Mouse (Mus musculus) MEL (cell line): ENCODE measurements around the gene Grid1. TPM values are rescaled to one million over a fixed set of nuclear protein-coding genes. Genes with fewer than 3 reads are reported as not detected.

Experiments
- DNase-seq: peaks from one replicate; pipeline ENCODE4 v3.0.0; 2011; ENCODE audit warnings: low read depth, low spot score
- H3K27ac ChIP-seq: 2 replicates; pipeline ENCODE4 v1.5.1; 2012; ENCODE audit warnings: low read depth, mild to moderate bottlenecking, control low read depth, low read length, moderate library complexity; ENCODE audit not compliant: control insufficient read depth
- H3K27me3 ChIP-seq, 2 experiments: fragments of 150-350 bp in 1 of 2; sonication (generic) in 1 of 2; 2 replicates each; pipeline ENCODE4 v1.6.1; 2012; ENCODE audit warnings: low read length in 2 of 2, mild to moderate bottlenecking in 2 of 2, improper control_type of control experiment in 1 of 2, moderate library complexity in 1 of 2; ENCODE audit not compliant: insufficient read depth in 2 of 2, control insufficient read depth in 1 of 2
- H3K36me3 ChIP-seq, 2 experiments: 2 replicates each; pipeline ENCODE4 v1.6.1; 2012 to 2014; ENCODE audit warnings: low read length in 2 of 2, improper control_type of control experiment in 1 of 2, inconsistent platforms in 1 of 2, mild to moderate bottlenecking in 1 of 2; ENCODE audit not compliant: insufficient read depth in 2 of 2, control insufficient read depth in 1 of 2
- H3K4me1 ChIP-seq, 2 experiments: fragments of 150-350 bp in 1 of 2; sonication (generic) in 1 of 2; 2 replicates each; pipeline ENCODE4 v1.6.1; 2012; ENCODE audit warnings: low read length in 2 of 2, improper control_type of control experiment in 1 of 2, mild to moderate bottlenecking in 1 of 2; ENCODE audit not compliant: insufficient read depth in 2 of 2, control insufficient read depth in 1 of 2
- H3K4me3 ChIP-seq, 2 experiments: fragments of 150-350 bp in 1 of 2; sonication (generic) in 1 of 2; 2 replicates each; pipeline ENCODE4 v1.5.1; 2012; ENCODE audit warnings: low read depth in 2 of 2, low read length in 2 of 2, mild to moderate bottlenecking in 2 of 2, moderate library complexity in 2 of 2, control low read depth in 1 of 2, improper control_type of control experiment in 1 of 2; ENCODE audit not compliant: control insufficient read depth in 1 of 2, insufficient read depth in 1 of 2
- H3K79me2 ChIP-seq: 2 replicates; pipeline ENCODE4 v1.6.1; 2012; ENCODE audit warnings: mild to moderate bottlenecking, low read length, moderate library complexity; ENCODE audit not compliant: control insufficient read depth, poor library complexity, insufficient read depth
- H3K9ac ChIP-seq: 2 replicates; pipeline ENCODE4 v1.6.1; 2012; ENCODE audit warnings: low read depth, mild to moderate bottlenecking, control low read depth, low read length, moderate library complexity; ENCODE audit not compliant: control insufficient read depth, poor library complexity, severe bottlenecking
- H3K9me3 ChIP-seq: fragments of 150-350 bp; sonication (generic); replicated peaks from 2 replicates; pipeline ENCODE4 v1.6.1; 2012; ENCODE audit warnings: mild to moderate bottlenecking, low read length, improper control_type of control experiment, moderate library complexity; ENCODE audit not compliant: insufficient read depth
- BHLHE40 ChIP-seq: IDR thresholded peaks from 2 replicates; pipeline ENCODE4 v1.6.1; 2012; ENCODE audit warnings: low read depth, mild to moderate bottlenecking, inconsistent platforms, low read length, improper control_type of control experiment, borderline replicate concordance
- CHD1 ChIP-seq: IDR thresholded peaks from 2 replicates; pipeline ENCODE4 v1.6.1; 2012; ENCODE audit warnings: low read depth, mild to moderate bottlenecking, inconsistent platforms, low read length, improper control_type of control experiment
- CHD2 ChIP-seq: IDR thresholded peaks from 2 replicates; pipeline ENCODE4 v1.6.1; 2011; ENCODE audit warnings: low read length, improper control_type of control experiment
- CTCF ChIP-seq, 3 experiments: IDR thresholded peaks in 2 of 3; conservative IDR thresholded peaks in 1 of 3; 2 replicates each; pipeline ENCODE4 v1.5.1; 2011 to 2012; ENCODE audit warnings: low read length in 3 of 3, low read depth in 2 of 3, mild to moderate bottlenecking in 2 of 3, improper control_type of control experiment in 1 of 3, inconsistent platforms in 1 of 3, mixed read lengths in 1 of 3, moderate library complexity in 1 of 3; ENCODE audit not compliant: control insufficient read depth in 1 of 3, insufficient read depth in 1 of 3, poor library complexity in 1 of 3, severe bottlenecking in 1 of 3
- E2F4 ChIP-seq: IDR thresholded peaks from 2 replicates; pipeline ENCODE4 v1.6.1; 2011; ENCODE audit warnings: low read depth, low read length, improper control_type of control experiment, borderline replicate concordance
- ELF1 ChIP-seq: IDR thresholded peaks from 2 replicates; pipeline ENCODE4 v1.6.1; 2014; ENCODE audit warnings: low read depth, mild to moderate bottlenecking, inconsistent platforms, low read length, improper control_type of control experiment, moderate library complexity
- EP300 ChIP-seq, 2 experiments: IDR thresholded peaks; 2 replicates each; pipeline ENCODE4 v1.6.1; 2011; ENCODE audit warnings: improper control_type of control experiment in 2 of 2, low read length in 2 of 2, low read depth in 1 of 2, mild to moderate bottlenecking in 1 of 2
- ETS1 ChIP-seq: IDR thresholded peaks from 2 replicates; pipeline ENCODE4 v1.6.1; 2012; ENCODE audit warnings: low read depth, mild to moderate bottlenecking, inconsistent platforms, low read length, improper control_type of control experiment, moderate library complexity
- GABPA ChIP-seq: IDR thresholded peaks from 2 replicates; pipeline ENCODE4 v1.6.1; 2012; ENCODE audit warnings: low read depth, mild to moderate bottlenecking, inconsistent platforms, low read length, improper control_type of control experiment, moderate library complexity
- GATA1 ChIP-seq: IDR thresholded peaks from 2 replicates; pipeline ENCODE4 v1.6.1; 2011; ENCODE audit warnings: low read depth, low read length, improper control_type of control experiment
- JUND ChIP-seq: IDR thresholded peaks from 2 replicates; pipeline ENCODE4 v1.6.1; 2011; ENCODE audit warnings: low read depth, mild to moderate bottlenecking, improper control_type of control experiment, low read length
- MAFK ChIP-seq: IDR thresholded peaks from 2 replicates; pipeline ENCODE4 v1.6.1; 2011; ENCODE audit warnings: low read depth, mild to moderate bottlenecking, low read length, improper control_type of control experiment, borderline replicate concordance
- MAX ChIP-seq: IDR thresholded peaks from 2 replicates; pipeline ENCODE4 v1.6.1; 2011; ENCODE audit warnings: low read length, improper control_type of control experiment
- MAZ ChIP-seq: IDR thresholded peaks from 2 replicates; pipeline ENCODE4 v1.6.1; 2012; ENCODE audit warnings: low read depth, mild to moderate bottlenecking, inconsistent platforms, low read length, improper control_type of control experiment
- MEF2A ChIP-seq: IDR thresholded peaks from 2 replicates; pipeline ENCODE4 v1.6.1; 2014; ENCODE audit warnings: low read depth, mild to moderate bottlenecking, inconsistent platforms, low read length, improper control_type of control experiment; ENCODE audit not compliant: poor library complexity, insufficient replicate concordance, severe bottlenecking; ENCODE audit errors: extremely low read depth
- MXI1 ChIP-seq: IDR thresholded peaks from 2 replicates; pipeline ENCODE4 v1.6.1; 2011; ENCODE audit warnings: mild to moderate bottlenecking, low read depth, low read length, improper control_type of control experiment
- MYB ChIP-seq: IDR thresholded peaks from 2 replicates; pipeline ENCODE4 v1.6.1; 2011; ENCODE audit warnings: mild to moderate bottlenecking, low read depth, low read length, improper control_type of control experiment
- NRF1 ChIP-seq: IDR thresholded peaks from 2 replicates; pipeline ENCODE4 v1.6.1; 2014; ENCODE audit warnings: low read depth, mild to moderate bottlenecking, inconsistent platforms, low read length, improper control_type of control experiment, moderate library complexity; ENCODE audit not compliant: poor library complexity, insufficient read depth, severe bottlenecking
- POLR2AphosphoS5 ChIP-seq: IDR thresholded peaks from 2 replicates; pipeline ENCODE4 v1.6.1; 2012; ENCODE audit warnings: low read depth, borderline replicate concordance, mild to moderate bottlenecking, inconsistent platforms, low read length, moderate library complexity, mixed read lengths
- RCOR1 ChIP-seq: IDR thresholded peaks from 2 replicates; pipeline ENCODE4 v1.6.1; 2012; ENCODE audit warnings: low read depth, mild to moderate bottlenecking, inconsistent platforms, low read length, improper control_type of control experiment
- SIN3A ChIP-seq: IDR thresholded peaks from 2 replicates; pipeline ENCODE4 v1.6.1; 2012; ENCODE audit warnings: low read length, improper control_type of control experiment, inconsistent platforms
- SMC3 ChIP-seq: IDR thresholded peaks from 2 replicates; pipeline ENCODE4 v1.6.1; 2011; ENCODE audit warnings: low read depth, low read length, improper control_type of control experiment
- UBTF ChIP-seq: IDR thresholded peaks from 2 replicates; pipeline ENCODE4 v1.6.1; 2012; ENCODE audit warnings: low read depth, mild to moderate bottlenecking, inconsistent platforms, low read length, improper control_type of control experiment, moderate library complexity, borderline replicate concordance; ENCODE audit not compliant: insufficient read depth
- USF1 ChIP-seq: IDR thresholded peaks from 2 replicates; pipeline ENCODE4 v1.6.1; 2014; ENCODE audit warnings: low read depth, mild to moderate bottlenecking, inconsistent platforms, low read length, improper control_type of control experiment, moderate library complexity
- ZKSCAN1 ChIP-seq: IDR thresholded peaks from 2 replicates; pipeline ENCODE4 v1.6.1; 2012; ENCODE audit warnings: low read depth, mild to moderate bottlenecking, inconsistent platforms, low read length, improper control_type of control experiment, moderate library complexity
- ZMIZ1 ChIP-seq: IDR thresholded peaks from 2 replicates; pipeline ENCODE4 v1.6.1; 2012; ENCODE audit warnings: low read depth, mild to moderate bottlenecking, inconsistent platforms, low read length, improper control_type of control experiment, moderate library complexity
- polyA plus RNA-seq, 2 experiments: library from polyadenylated mRNA; stranded (reverse) in 1 of 2; unstranded in 1 of 2; fragments of >175 nt in 1 of 2; fragments of >200 nt in 1 of 2; gene quantifications; 2 replicates each; pipeline versions ENCODE4 v1.2.1 to v1.2.4; 2012; ENCODE audit warnings: low replicate concordance in 2 of 2, low read depth in 1 of 2; ENCODE audit not compliant: insufficient read length in 2 of 2, insufficient read depth in 1 of 2, missing spikeins in 1 of 2
- total RNA-seq: library from RNA; depleted of rRNA; stranded (reverse); fragments of 300-350 nt; gene quantifications from 2 replicates; pipeline ENCODE4 v1.2.3, GENCODE M21; 2012

Gene Grid1
- total and polyA plus RNA-seq, 3 experiments, result not detected

- no peak for DNase-seq
- no peaks in the 10 kb centered on the region for H3K27me3 ChIP-seq
- H3K79me2 ChIP-seq, result no peaks in the 10 kb centered on the region
- TF ChIP-seq JUND (no peak), MAX (no peak), UBTF (no peak), CHD1 (no peak), MYB (no peak), GABPA (no peak), POLR2AphosphoS5 (no peak), NRF1 (no peak)
- no peaks in the 10 kb centered on the region for H3K9me3 ChIP-seq
- H3K27ac ChIP-seq, result no peak overlapping the region
- H3K9ac ChIP-seq, result no peak overlapping the region
- no peaks in the 10 kb centered on the region for H3K36me3 ChIP-seq
- H3K4me3 ChIP-seq, result no peak overlapping the region
- no peaks in the 10 kb centered on the region for H3K4me1 ChIP-seq
Observed at GRCm38 (mm10) chr14:34903854-34904253, 83.9 kb downstream of the Grid1 start.

- Histone ChIP-seq H3K4me3 (no peak overlapping the region), H3K79me2 (no peaks in the 10 kb centered on the region), H3K9me3 (no peaks in the 10 kb centered on the region), H3K9ac (no peak overlapping the region), H3K36me3 (no peaks in the 10 kb centered on the region), H3K4me1 (no peaks in the 10 kb centered on the region), H3K27me3 (no peaks in the 10 kb centered on the region), H3K27ac (no peak overlapping the region)
- TF ChIP-seq ZMIZ1, result no peak
- no peak for TF ChIP-seq SMC3
- TF ChIP-seq ETS1, result no peak
- no peak for TF ChIP-seq MAFK
- no peak for DNase-seq
Observed at GRCm38 (mm10) chr14:34905697-34906096, 85.8 kb downstream of the Grid1 start.

- no peak overlapping the region for H3K9ac ChIP-seq
- no peaks in the 10 kb centered on the region for H3K9me3 ChIP-seq
- H3K79me2 ChIP-seq, result no peaks in the 10 kb centered on the region
- no peaks in the 10 kb centered on the region for H3K4me1 ChIP-seq
- no peak overlapping the region for H3K4me3 ChIP-seq
- H3K27ac ChIP-seq, result no peak overlapping the region
- TF ChIP-seq CHD1 (no peak), MXI1 (no peak), MYB (no peak), RCOR1 (no peak), JUND (no peak), MEF2A (no peak), CHD2 (no peak), UBTF (no peak), E2F4 (no peak), POLR2AphosphoS5 (no peak), SIN3A (no peak), EP300 (IDR thresholded peaks at IDR 0.05; ENCODE audit: low read depth in 1 of 2, low read length in 2 of 2) (no peak), BHLHE40 (no peak), CTCF (IDR thresholded peaks at IDR 0.05 in 2 of 3, conservative IDR thresholded peaks at IDR 0.05 in 1 of 3; ENCODE audit: control insufficient read depth in 1 of 3, insufficient read depth in 1 of 3, low read depth in 2 of 3, low read length in 3 of 3, poor library complexity in 1 of 3, severe bottlenecking in 1 of 3) (no peak), USF1 (no peak), ELF1 (no peak), ZKSCAN1 (no peak), GATA1 (no peak), MAZ (no peak)
- TF ChIP-seq, all 39 proteins: peak for 0
- H3K27me3 ChIP-seq, result no peaks in the 10 kb centered on the region
- no peak for DNase-seq
- H3K36me3 ChIP-seq, result no peaks in the 10 kb centered on the region
Observed at GRCm38 (mm10) chr14:34908366-34908765, 88.5 kb downstream of the Grid1 start.
